Mouse (Mus musculus) heart, embryonic 12.5 days (tissue): ENCODE results near the gene Agbl4. TPM values are rescaled to one million over a fixed set of nuclear protein-coding genes. Genes with fewer than 3 reads are reported as not detected.
A peak's percentile ranks its signal among the peaks of the same experiment; 100 is the strongest.

Source experiments
- ATAC-seq: fragments of 200-750 bp; cut with Nextera tagmentation; 2 replicates; pipeline ENCODE4 v1.8.0; 2017; ENCODE audit warnings: moderate TSS enrichment, moderate library complexity; ENCODE audit not compliant: insufficient number of reproducible peaks, low FRiP score
- H3K27ac ChIP-seq: fragments of 300-500 bp; sonication (generic); 2 replicates; pipeline ENCODE4 v1.5.1; 2016; ENCODE audit warnings: mild to moderate bottlenecking, moderate library complexity; ENCODE audit not compliant: poor library complexity, severe bottlenecking
- H3K27me3 ChIP-seq: fragments of 300-500 bp; sonication (generic); replicated peaks from 2 replicates; pipeline ENCODE4 v1.6.1; 2016; ENCODE audit warnings: mild to moderate bottlenecking, moderate library complexity
- H3K36me3 ChIP-seq: fragments of 300-500 bp; sonication (generic); 2 replicates; pipeline ENCODE4 v1.6.1; 2016; ENCODE audit warnings: mild to moderate bottlenecking, moderate library complexity
- H3K4me1 ChIP-seq: fragments of 300-500 bp; sonication (generic); replicated peaks from 2 replicates; pipeline ENCODE4 v1.6.1; 2016; ENCODE audit warnings: mild to moderate bottlenecking
- H3K4me2 ChIP-seq: fragments of 300-500 bp; sonication (generic); 2 replicates; pipeline ENCODE4 v1.6.1; 2016; ENCODE audit warnings: mild to moderate bottlenecking, moderate library complexity
- H3K4me3 ChIP-seq: fragments of 300-500 bp; sonication (generic); 2 replicates; pipeline ENCODE4 v1.5.1; 2016; ENCODE audit warnings: mild to moderate bottlenecking
- H3K9ac ChIP-seq: fragments of 300-500 bp; sonication (generic); 2 replicates; pipeline ENCODE4 v1.6.1; 2016; ENCODE audit warnings: mild to moderate bottlenecking, moderate library complexity
- H3K9me3 ChIP-seq: fragments of 300-500 bp; sonication (generic); replicated peaks from 2 replicates; pipeline ENCODE4 v1.6.1; 2016; ENCODE audit warnings: mild to moderate bottlenecking, moderate library complexity
- WGBS: fragments of 180-500 bp; shearing (Covaris S2); methylation state at CpG from one replicate; pipeline ENCODE4 v1.1.7; 2016; 5-methylcytosine and 5-hydroxymethylcytosine counted together
- polyA plus RNA-seq: library from polyadenylated mRNA; unstranded; fragments of >200 nt; fragmentation: Nextera tagmentation; extraction: Ambion mirVana; gene quantifications from 2 replicates; pipeline ENCODE4 v1.2.1, GENCODE M21; 2016

Gene Agbl4
- polyA plus RNA-seq, 1 experiment from 2014 or later = 0.63 TPM

DNA sequence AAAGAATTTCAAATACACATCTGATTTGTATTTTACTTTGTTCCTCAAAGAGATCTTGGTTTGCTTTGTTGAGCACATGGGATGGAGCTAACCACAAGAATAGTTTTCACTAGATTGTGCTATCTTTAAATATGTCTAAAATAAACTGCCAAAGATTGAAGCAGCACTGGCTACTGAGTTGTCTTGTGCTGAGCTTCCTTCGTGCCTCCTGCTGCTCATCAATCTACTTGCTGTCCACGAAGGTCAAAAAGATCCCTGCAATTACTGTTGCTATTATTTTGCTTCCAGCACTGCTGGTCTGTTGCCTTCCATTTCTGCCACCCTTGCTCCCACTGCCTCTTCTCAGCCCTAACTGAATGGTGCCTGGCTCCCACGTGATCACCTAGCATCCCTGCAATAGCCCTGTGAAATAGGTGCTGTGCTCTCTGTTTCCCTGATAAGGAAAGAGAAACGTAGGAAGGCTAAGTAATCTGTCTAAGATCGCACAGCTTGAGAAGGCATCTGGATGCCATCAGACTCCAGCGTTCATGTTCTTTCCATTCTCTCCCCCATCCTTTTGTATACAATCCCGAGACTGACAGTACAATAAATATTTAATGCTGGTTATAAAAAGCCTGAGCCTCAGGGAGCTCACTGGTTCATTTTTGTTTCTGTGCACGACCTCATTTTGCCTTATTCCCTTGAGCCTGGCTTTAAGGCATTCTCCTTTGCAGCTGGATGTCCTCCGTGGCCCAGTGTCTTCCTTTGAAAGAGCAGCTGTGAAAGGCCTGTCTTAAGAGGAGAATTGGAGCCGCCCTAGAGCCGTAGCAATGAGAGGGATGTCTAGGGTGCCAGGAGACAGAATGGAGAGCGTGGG lies 1273.3 kb downstream of the Agbl4 start:
- H3K9me3 ChIP-seq = no peaks in the 10 kb centered on the region
- no peak overlapping the region for H3K4me3 ChIP-seq
- no peaks in the 10 kb centered on the region for H3K36me3 ChIP-seq
- no peak for ATAC-seq
- H3K9ac ChIP-seq = no peak overlapping the region
- 29% methylated on average over 12 of the region's 12 CpGs for WGBS
- H3K27ac ChIP-seq = no peak overlapping the region
- H3K27me3 ChIP-seq = no peaks in the 10 kb centered on the region
- peaks cover 8% of the 10 kb centered on the region for H3K4me1 ChIP-seq
- 0 out of 2 replicates have a peak overlapping the region, but pooled peaks have one; percentile 15 for H3K4me2 ChIP-seq

DNA sequence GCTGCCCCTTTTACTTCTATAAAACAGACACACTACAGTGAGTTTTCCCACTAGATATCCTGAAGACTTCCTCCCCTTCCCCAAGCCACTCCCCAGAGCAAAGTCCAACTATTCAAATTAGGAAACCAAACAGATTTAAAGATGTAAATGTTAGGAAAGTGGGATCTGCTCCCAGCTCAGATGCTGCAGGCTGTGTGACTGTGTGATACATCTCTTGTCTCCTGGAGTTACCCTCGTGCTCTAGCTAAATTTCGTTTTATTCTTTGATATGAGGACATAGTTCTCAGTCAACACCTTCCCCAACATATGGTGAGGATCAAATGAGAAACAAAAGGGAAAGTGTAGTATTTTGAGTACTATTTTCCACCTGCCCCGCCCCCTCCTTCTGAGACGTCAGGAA lies 1274.0 kb downstream of the Agbl4 start:
- no peaks in the 10 kb centered on the region for H3K9me3 ChIP-seq
- no peak overlapping the region for H3K9ac ChIP-seq
- no peaks in the 10 kb centered on the region for H3K36me3 ChIP-seq
- H3K4me3 ChIP-seq = no peak overlapping the region
- peaks cover 8% of the 10 kb centered on the region for H3K4me1 ChIP-seq
- H3K27ac ChIP-seq = no peak overlapping the region
- no peak for ATAC-seq
- no peaks in the 10 kb centered on the region for H3K27me3 ChIP-seq
- 39% methylated on average over 4 of the region's 4 CpGs for WGBS
- no peak overlapping the region for H3K4me2 ChIP-seq

DNA sequence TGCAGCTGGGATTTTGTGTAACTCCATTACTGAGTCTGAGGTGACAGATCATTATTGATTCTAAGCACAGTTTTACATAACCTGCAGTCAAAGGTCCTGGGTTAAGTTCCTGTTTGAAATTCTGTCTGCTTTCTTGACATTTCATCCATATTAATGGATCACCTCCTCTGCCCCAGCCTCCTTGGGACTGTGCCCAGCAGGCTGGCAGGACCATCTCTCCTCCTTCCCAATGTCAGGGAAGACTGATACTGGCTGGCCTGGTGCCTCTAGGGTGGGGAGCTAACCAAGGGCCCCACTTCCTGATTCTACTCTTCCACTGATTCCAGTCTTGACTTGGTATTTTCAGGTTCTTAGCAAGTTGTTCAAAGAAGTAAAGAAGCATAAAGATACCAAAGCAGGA lies 1276.4 kb downstream of the Agbl4 start:
- peaks cover 8% of the 10 kb centered on the region for H3K4me1 ChIP-seq
- no peak overlapping the region for H3K9ac ChIP-seq
- H3K4me2 ChIP-seq = no peak overlapping the region
- H3K4me3 ChIP-seq = no peak overlapping the region
- no peaks in the 10 kb centered on the region for H3K9me3 ChIP-seq
- no peaks in the 10 kb centered on the region for H3K27me3 ChIP-seq
- H3K27ac ChIP-seq = no peak overlapping the region
- no peaks in the 10 kb centered on the region for H3K36me3 ChIP-seq
- ATAC-seq = no peak

DNA sequence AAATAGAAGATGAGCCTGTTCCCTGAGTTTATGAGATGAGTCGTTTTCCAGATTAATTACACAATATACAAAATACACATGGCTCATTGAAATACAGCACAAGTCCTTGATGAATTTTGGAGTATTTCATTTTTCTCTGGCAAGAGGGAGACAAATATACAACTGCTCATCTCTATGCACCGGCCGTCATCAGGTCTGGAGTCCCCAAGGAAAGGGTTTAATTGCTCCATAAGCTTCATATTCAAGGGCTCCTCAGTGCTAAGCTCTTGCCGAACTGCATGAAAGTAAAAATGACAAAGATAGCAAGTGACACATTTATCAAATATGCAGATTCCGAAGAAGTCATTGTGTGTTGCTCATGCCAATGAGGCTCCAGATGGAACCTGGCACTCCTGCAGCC lies 1284.5 kb downstream of the Agbl4 start:
- 83% methylated on average over 5 of the region's 5 CpGs for WGBS
- H3K36me3 ChIP-seq = no peaks in the 10 kb centered on the region
- H3K9me3 ChIP-seq = no peaks in the 10 kb centered on the region
- H3K4me2 ChIP-seq = no peak overlapping the region
- no peak overlapping the region for H3K27ac ChIP-seq
- H3K4me3 ChIP-seq = no peak overlapping the region
- no peak for ATAC-seq
- H3K27me3 ChIP-seq = no peaks in the 10 kb centered on the region
- H3K9ac ChIP-seq = no peak overlapping the region
- H3K4me1 ChIP-seq = no peaks in the 10 kb centered on the region

DNA sequence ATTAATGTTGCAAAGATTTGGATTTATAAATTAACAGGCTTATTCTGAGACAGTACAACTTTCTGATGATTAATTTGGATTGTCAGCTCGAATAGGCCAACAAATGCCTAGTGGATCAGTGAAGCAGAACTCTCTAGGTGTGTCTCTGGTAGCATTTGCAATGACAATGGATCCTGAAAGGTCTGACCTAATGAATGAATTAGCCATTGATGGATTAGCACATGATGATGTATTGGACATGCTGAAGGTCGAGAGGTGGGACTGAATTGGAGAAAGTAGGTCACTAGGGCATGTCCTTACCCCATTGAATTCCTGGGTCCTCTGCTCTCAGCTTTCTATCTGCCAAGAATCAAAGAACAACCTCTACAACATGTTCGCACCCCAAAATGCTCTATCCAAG lies 1285.3 kb downstream of the Agbl4 start:
- Histone ChIP-seq H3K4me1 (0 out of 2 replicates have a peak, but pooled peaks cover 3% of the 10 kb centered on the region), H3K9ac (no peak overlapping the region), H3K9me3 (no peaks in the 10 kb centered on the region), H3K27ac (no peak overlapping the region), H3K27me3 (no peaks in the 10 kb centered on the region), H3K4me3 (no peak overlapping the region), H3K4me2 (no peak overlapping the region), H3K36me3 (no peaks in the 10 kb centered on the region)
- no peak for ATAC-seq
- WGBS = 72% methylated on average over 3 of the region's 3 CpGs

DNA sequence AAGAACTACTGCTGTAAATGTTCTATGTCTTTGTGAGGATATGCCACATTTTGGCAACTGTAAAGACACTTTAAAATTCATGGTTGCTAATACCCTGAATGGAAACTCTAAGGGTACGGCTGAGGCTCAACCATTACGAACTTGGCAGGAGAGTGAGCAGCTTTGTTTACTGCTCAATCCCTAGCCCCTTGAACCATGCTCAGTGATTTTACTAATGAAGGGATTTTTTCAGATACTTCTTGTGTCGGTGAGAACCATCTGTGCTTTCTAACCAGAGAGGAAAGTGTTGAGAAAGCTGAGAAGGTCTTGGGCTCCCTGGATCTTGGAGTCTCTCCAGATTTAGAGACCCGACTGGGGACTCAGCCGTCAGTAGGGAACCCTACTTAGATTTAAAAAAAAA lies 1286.4 kb downstream of the Agbl4 start:
- WGBS = 72% methylated on average over 5 of the region's 5 CpGs
- no peaks in the 10 kb centered on the region for H3K36me3 ChIP-seq
- no peaks in the 10 kb centered on the region for H3K9me3 ChIP-seq
- no peak for ATAC-seq
- 0 out of 2 replicates have a peak, but pooled peaks cover 3% of the 10 kb centered on the region for H3K4me1 ChIP-seq
- H3K4me2 ChIP-seq = no peak overlapping the region
- H3K27me3 ChIP-seq = no peaks in the 10 kb centered on the region
- H3K27ac ChIP-seq = no peak overlapping the region
- no peak overlapping the region for H3K9ac ChIP-seq
- no peak overlapping the region for H3K4me3 ChIP-seq

DNA sequence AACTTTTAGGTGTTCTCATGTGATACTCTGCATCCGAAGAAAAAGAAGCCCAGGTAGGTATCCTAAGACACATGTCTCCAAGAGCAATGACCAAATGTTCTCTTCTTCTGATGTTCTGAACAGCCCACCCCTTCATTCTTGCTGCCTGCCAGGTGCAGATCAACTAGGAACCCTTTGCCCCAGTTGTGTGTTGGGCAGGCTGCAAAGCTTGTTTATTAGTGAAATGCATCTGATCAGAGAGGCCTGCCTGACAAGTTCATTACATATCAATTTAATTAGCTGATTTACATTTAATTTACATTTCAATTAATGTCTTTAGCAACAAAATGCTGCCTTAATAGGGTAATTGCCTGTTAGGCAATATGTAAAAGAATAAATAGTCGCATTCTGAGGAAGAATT lies 1288.5 kb downstream of the Agbl4 start:
- Histone ChIP-seq H3K4me2 (no peak overlapping the region), H3K4me3 (no peak overlapping the region), H3K9me3 (no peaks in the 10 kb centered on the region), H3K27ac (no peak overlapping the region), H3K36me3 (no peaks in the 10 kb centered on the region), H3K9ac (no peak overlapping the region), H3K4me1 (peaks cover 7% of the 10 kb centered on the region; the same call in 1 of the 2 replicates), H3K27me3 (no peaks in the 10 kb centered on the region)
- ATAC-seq = no peak
- 76% methylated on average over 2 of the region's 2 CpGs for WGBS

DNA sequence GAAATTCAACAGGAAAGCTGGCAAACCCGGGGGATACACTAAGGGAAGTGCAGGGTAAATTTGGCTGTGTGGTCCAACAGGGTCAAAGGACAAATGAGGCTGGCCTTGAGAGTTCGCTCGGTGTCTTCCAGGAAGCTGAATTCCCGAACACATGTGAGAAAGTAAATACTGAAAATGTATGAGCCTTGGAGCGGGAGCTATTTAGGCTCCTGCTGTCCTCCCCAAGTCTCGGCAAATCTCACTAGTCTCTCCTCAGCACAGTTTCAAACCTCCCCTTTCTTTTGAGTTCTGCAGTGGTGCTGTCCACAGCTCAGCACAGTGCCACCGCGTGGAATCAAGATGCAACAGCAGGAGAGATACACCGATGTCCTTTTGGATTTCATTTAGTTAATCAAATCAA lies 1289.5 kb downstream of the Agbl4 start:
- Histone ChIP-seq H3K4me2 (peak overlapping the region; percentile 52), H3K4me1 (peaks cover 11% of the 10 kb centered on the region; the same call in 1 of the 2 replicates), H3K36me3 (no peaks in the 10 kb centered on the region), H3K27ac (no peak overlapping the region), H3K27me3 (no peaks in the 10 kb centered on the region), H3K4me3 (no peak overlapping the region), H3K9ac (no peak overlapping the region), H3K9me3 (no peaks in the 10 kb centered on the region)
- ATAC-seq = peak; percentile 59; the same call in 1 of the 2 replicates
- WGBS = 9% methylated on average over 9 of the region's 9 CpGs

DNA sequence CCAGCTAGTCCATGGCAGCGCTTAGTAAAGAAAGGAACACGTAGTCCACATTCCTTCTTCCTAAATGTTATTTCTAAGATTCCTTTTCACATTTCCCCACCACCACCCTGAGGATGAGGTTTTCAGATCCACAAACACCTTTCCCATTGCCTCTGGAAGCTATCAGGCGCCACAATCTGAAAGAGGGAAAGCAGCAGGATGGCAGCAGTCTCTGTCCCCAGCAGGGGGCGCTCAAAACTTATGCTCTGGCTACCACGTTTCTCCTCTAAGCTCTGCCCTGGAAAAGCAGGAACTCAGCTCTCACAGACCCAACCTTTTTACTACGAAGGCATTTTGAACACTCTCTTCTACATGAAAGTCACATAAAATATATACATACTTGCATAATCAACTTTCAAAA lies 1290.2 kb downstream of the Agbl4 start:
- Histone ChIP-seq H3K36me3 (no peaks in the 10 kb centered on the region), H3K4me1 (peaks cover 11% of the 10 kb centered on the region; the same call in 1 of the 2 replicates), H3K9me3 (no peaks in the 10 kb centered on the region), H3K27ac (no peak overlapping the region), H3K9ac (no peak overlapping the region), H3K4me2 (peak overlapping the region; percentile 59), H3K27me3 (no peaks in the 10 kb centered on the region), H3K4me3 (peak overlapping the region; percentile 18)
- 12% methylated on average over 6 of the region's 6 CpGs for WGBS
- ATAC-seq = peak; percentile 69; the same call in 1 of the 2 replicates

DNA sequence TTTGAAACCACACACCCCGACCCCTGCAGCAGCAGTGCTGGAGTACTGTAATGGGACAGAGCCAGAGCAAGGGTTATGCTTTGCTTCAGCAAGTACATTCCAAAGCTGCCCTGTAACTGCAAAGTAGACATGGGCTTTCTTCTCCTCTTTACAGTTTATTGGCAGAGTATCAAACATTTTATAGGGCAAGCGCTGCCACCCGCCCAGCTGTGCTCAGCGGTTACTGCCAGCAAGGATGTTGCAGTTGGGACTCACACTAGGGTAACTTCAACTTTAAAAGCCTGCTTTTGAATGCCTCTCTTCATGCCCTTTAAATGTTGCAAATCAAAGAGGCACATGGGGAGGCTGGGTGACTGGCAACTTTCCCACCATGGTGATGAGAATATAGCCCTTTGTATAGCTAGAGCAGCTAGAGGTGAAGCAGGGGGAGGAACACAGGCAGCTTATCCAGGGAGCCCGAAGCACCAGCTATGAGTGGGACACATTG lies 1293.6 kb downstream of the Agbl4 start:
- no peaks in the 10 kb centered on the region for H3K9me3 ChIP-seq
- ATAC-seq = no peak
- H3K27ac ChIP-seq = peak overlapping the region; percentile 6; the same call in 1 of the 2 replicates
- H3K27me3 ChIP-seq = no peaks in the 10 kb centered on the region
- H3K4me2 ChIP-seq = no peak overlapping the region
- H3K4me1 ChIP-seq = peaks cover 11% of the 10 kb centered on the region; the same call in 1 of the 2 replicates
- no peak overlapping the region for H3K9ac ChIP-seq
- WGBS = 64% methylated on average over 5 of the region's 5 CpGs
- no peak overlapping the region for H3K4me3 ChIP-seq
- no peaks in the 10 kb centered on the region for H3K36me3 ChIP-seq

DNA sequence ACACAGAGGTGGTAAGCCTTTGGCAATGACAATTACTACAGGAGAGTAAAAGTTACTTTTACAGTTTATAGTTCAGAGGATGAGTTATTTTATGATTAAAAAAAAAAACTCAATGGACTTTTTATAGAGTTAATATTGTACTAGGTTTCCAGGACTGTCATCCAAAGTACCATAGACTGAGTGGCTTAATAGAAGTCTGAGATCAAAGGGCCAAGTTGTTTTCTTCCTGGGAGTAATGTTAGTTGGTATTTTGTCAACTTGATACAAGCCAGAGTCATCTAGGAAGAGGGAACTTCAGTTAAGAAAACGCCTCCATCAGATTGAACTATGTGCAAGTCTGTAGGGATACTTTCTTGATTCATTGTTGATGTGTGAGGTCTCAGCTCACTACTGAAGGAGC lies 1303.9 kb downstream of the Agbl4 start:
- Histone ChIP-seq H3K4me2 (no peak overlapping the region), H3K9ac (no peak overlapping the region), H3K27me3 (no peaks in the 10 kb centered on the region), H3K4me1 (no peaks in the 10 kb centered on the region), H3K36me3 (no peaks in the 10 kb centered on the region), H3K9me3 (no peaks in the 10 kb centered on the region), H3K27ac (no peak overlapping the region), H3K4me3 (no peak overlapping the region)
- no peak for ATAC-seq
- WGBS = 33% methylated on average over 1 of the region's 1 CpGs
